Mouse (Mus musculus) CD4-positive, CD25-positive, alpha-beta regulatory T cell, adult 2 months (primary cell): ENCODE measurements around the gene Itgae.

Source experiments
- DNase-seq: peaks from one replicate; pipeline ENCODE4 v3.0.0-alpha.2; 2012; ENCODE audit warnings: low read depth, low spot score

The Itgae gene

GRCm38 (mm10) chr11:73146026-73146974, 55.9 kb downstream of the Itgae start:
- no peak for DNase-seq

- no peak for DNase-seq
Observed at GRCm38 (mm10) chr11:73146975-73147365, 56.6 kb downstream of the Itgae start.

GRCm38 (mm10) chr11:73148209-73148608, 57.8 kb downstream of the Itgae start:
- peak; percentile 25 for DNase-seq

- DNase-seq: no peak
Observed at GRCm38 (mm10) chr11:73155071-73155470, 64.7 kb downstream of the Itgae start.

- peak; percentile 30 for DNase-seq
Observed at GRCm38 (mm10) chr11:73159957-73160810, 69.8 kb downstream of the Itgae start, which contains the start of gene P2rx5. Gene P2rx5, plus strand, starts transcription at chr11:73160421.

- no peak for DNase-seq
Observed at GRCm38 (mm10) chr11:73160811-73161200, 70.4 kb downstream of the Itgae start.

GRCm38 (mm10) chr11:73161616-73162015, 71.2 kb downstream of the Itgae start:
- no peak for DNase-seq

GRCm38 (mm10) chr11:73162284-73162683, 71.9 kb downstream of the Itgae start:
- no peak for DNase-seq

- no peak for DNase-seq
Observed at GRCm38 (mm10) chr11:73168071-73168470, 77.7 kb downstream of the Itgae start.

- no peak for DNase-seq
Observed at GRCm38 (mm10) chr11:73168576-73168975, 78.2 kb downstream of the Itgae start.

- peak; percentile 78 for DNase-seq
Observed at GRCm38 (mm10) chr11:73169231-73169630, 78.8 kb downstream of the Itgae start.

GRCm38 (mm10) chr11:73172186-73172585, 81.8 kb downstream of the Itgae start:
- DNase-seq: no peak

- DNase-seq: no peak
Observed at GRCm38 (mm10) chr11:73175612-73176011, 85.2 kb downstream of the Itgae start.

GRCm38 (mm10) chr11:73176186-73176585, 85.8 kb downstream of the Itgae start:
- DNase-seq: no peak

- DNase-seq: peak; percentile 99
Observed at GRCm38 (mm10) chr11:73176608-73177508, 86.5 kb downstream of the Itgae start, which contains the start of the genes Emc6 and Tax1bp3. Gene Emc6, minus strand, starts transcription at chr11:73177037. Gene Tax1bp3, plus strand, starts transcription at chr11:73177083.

- peak; percentile 49 for DNase-seq
Observed at GRCm38 (mm10) chr11:73177509-73177875, 87.1 kb downstream of the Itgae start.

GRCm38 (mm10) chr11:73177895-73178294, 87.5 kb downstream of the Itgae start:
- DNase-seq: no peak

GRCm38 (mm10) chr11:73185872-73186615, 95.7 kb downstream of the Itgae start:
- DNase-seq: no peak

GRCm38 (mm10) chr11:73187231-73187630, 96.8 kb downstream of the Itgae start:
- no peak for DNase-seq

GRCm38 (mm10) chr11:73193047-73193446, 102.7 kb downstream of the Itgae start:
- no peak for DNase-seq
